Mouse (Mus musculus) kidney, adult 2 months (tissue): ENCODE measurements around the gene Lsm4.

Source experiments
- CTCF ChIP-seq: fragments of 200-500 bp; conservative IDR thresholded peaks from 2 replicates; pipeline ENCODE4 v1.5.1; 2011; ENCODE audit warnings: low read depth, mild to moderate bottlenecking, control low read depth, low read length, moderate library complexity, mixed read lengths; ENCODE audit not compliant: insufficient read depth, insufficient read length
- POLR2A ChIP-seq: fragments of 200-500 bp; IDR thresholded peaks from one replicate; pipeline ENCODE4 v1.6.1; 2011; ENCODE audit warnings: low read depth, low read length, control low read depth

GRCm38 (mm10) chr8:70719796-70720270, 46.8 kb downstream of the Lsm4 start:
- TF ChIP-seq CTCF (no peak), POLR2A (no peak)
